Mouse (Mus musculus) stomach, embryonic 15.5 days (tissue): ENCODE data around the gene Perm1. TPM values are rescaled to one million over a fixed set of nuclear protein-coding genes. Genes with fewer than 3 reads are reported as not detected.

Experiments
- ATAC-seq: fragments of 200-750 bp; cut with Nextera tagmentation; 2 replicates; pipeline ENCODE4 v1.8.0; 2017; ENCODE audit warnings: low read depth, moderate number of reproducible peaks, moderate TSS enrichment; ENCODE audit not compliant: insufficient read depth, low FRiP score
- H3K27ac ChIP-seq: fragments of 300-500 bp; sonication (generic); 2 replicates; pipeline ENCODE4 v1.5.1; 2015; ENCODE audit warnings: mild to moderate bottlenecking, inconsistent platforms
- H3K27me3 ChIP-seq: fragments of 300-500 bp; sonication (generic); replicated peaks from 2 replicates; pipeline ENCODE4 v1.6.1; 2015; ENCODE audit warnings: inconsistent platforms
- H3K36me3 ChIP-seq: fragments of 300-500 bp; sonication (generic); 2 replicates; pipeline ENCODE4 v1.6.1; 2015; ENCODE audit warnings: inconsistent platforms
- H3K4me1 ChIP-seq: fragments of 300-500 bp; sonication (generic); 2 replicates; pipeline ENCODE4 v1.6.1; 2015; ENCODE audit warnings: inconsistent platforms
- H3K4me2 ChIP-seq: fragments of 300-500 bp; sonication (generic); 2 replicates; pipeline ENCODE4 v1.6.1; 2015; ENCODE audit warnings: mild to moderate bottlenecking, inconsistent platforms
- H3K4me3 ChIP-seq: fragments of 300-500 bp; sonication (generic); replicated peaks from 2 replicates; pipeline ENCODE4 v1.5.1; 2015; ENCODE audit warnings: inconsistent platforms
- H3K9ac ChIP-seq: fragments of 300-500 bp; sonication (generic); 2 replicates; pipeline ENCODE4 v1.6.1; 2015; ENCODE audit warnings: inconsistent platforms
- H3K9me3 ChIP-seq: fragments of 300-500 bp; sonication (generic); 2 replicates; pipeline ENCODE4 v1.6.1; 2016; ENCODE audit warnings: inconsistent platforms
- WGBS: fragments of 180-500 bp; shearing (Covaris S2); methylation state at CpG from one replicate; pipeline ENCODE4 v1.1.7; 2015; 5-methylcytosine and 5-hydroxymethylcytosine counted together
- polyA plus RNA-seq: library from polyadenylated mRNA; unstranded; fragments of >200 nt; fragmentation: Nextera tagmentation; extraction: Ambion mirVana; gene quantifications from 2 replicates; pipeline ENCODE4 v1.2.1, GENCODE M21; 2015

Perm1 gene
- polyA plus RNA-seq, 1 experiment from 2014 or later, result 0.99 TPM

- H3K9me3 ChIP-seq, result no peaks in the 10 kb centered on the region
- H3K27ac ChIP-seq, result peak overlapping the region; percentile 32; the same call in 1 of the 2 replicates
- H3K9ac ChIP-seq, result no peak overlapping the region
- no peaks in the 10 kb centered on the region for H3K27me3 ChIP-seq
- WGBS, result 49% methylated on average over 6 of the region's 6 CpGs
- H3K4me1 ChIP-seq, result peaks cover 43% of the 10 kb centered on the region
- H3K36me3 ChIP-seq, result peaks cover 14% of the 10 kb centered on the region
- H3K4me2 ChIP-seq, result 0 out of 2 replicates have a peak overlapping the region, but pooled peaks have one; percentile 9
- no peak overlapping the region for H3K4me3 ChIP-seq
- peak; percentile 72 for ATAC-seq
Measured at GRCm38 (mm10) chr4:156188811-156189323, 26.8 kb upstream of the Perm1 start.

DNA sequence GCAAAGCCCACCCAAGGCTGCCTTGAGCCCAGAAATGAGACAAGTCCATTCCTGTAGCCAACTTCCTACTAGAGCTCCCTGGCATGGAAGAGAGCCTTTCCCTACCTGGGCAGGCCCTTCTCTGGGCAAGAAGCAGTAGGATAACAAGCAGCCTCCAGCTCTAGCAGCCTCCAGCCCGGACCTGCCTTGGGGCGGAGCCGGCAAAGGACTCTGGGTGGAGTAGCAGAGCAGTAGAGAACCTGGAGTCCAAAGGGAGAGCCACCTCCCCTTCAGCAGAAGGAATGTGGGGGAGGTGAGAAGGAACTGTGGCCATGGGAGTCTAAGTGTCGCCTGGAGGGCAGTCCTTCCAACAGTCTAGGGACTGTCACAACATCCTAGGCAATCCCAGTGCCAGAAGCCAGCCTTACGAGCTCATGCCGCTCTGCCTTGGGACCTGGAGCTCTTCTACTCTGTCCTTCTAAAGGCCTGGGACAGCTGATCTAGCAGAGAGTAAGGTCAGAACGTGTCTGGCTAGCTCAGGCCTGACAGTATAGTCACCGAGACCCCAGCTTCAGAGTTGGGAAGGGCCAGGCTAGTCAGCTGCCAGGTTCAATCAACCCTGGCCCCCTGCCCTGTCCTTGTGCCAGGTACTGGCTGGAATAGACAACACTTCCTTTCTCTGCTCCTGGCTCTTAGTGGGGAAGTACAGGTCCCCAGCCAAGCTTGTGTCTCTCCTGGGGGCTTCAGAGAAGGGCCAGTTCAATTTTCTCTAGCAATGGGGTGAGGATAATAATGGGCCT lies 23.1 kb upstream of the Perm1 start:
- no peak overlapping the region for H3K4me3 ChIP-seq
- peak overlapping the region; percentile 76 for H3K27ac ChIP-seq
- no peaks in the 10 kb centered on the region for H3K36me3 ChIP-seq
- peak; percentile 61 for ATAC-seq
- H3K4me2 ChIP-seq, result peak overlapping the region; percentile 29; the same call in 1 of the 2 replicates
- WGBS, result 42% methylated on average over 8 of the region's 8 CpGs
- no peak overlapping the region for H3K9ac ChIP-seq
- H3K4me1 ChIP-seq, result peaks cover 55% of the 10 kb centered on the region
- no peaks in the 10 kb centered on the region for H3K9me3 ChIP-seq
- H3K27me3 ChIP-seq, result no peaks in the 10 kb centered on the region

GRCm38 (mm10) chr4:156193200-156193590 lies 22.5 kb upstream of the Perm1 start:
- no peaks in the 10 kb centered on the region for H3K9me3 ChIP-seq
- no peaks in the 10 kb centered on the region for H3K36me3 ChIP-seq
- no peak for ATAC-seq
- H3K4me2 ChIP-seq, result 0 out of 2 replicates have a peak overlapping the region, but pooled peaks have one; percentile 29
- WGBS, result 16% methylated on average over 2 of the region's 2 CpGs
- H3K27ac ChIP-seq, result peak overlapping the region; percentile 76
- H3K4me3 ChIP-seq, result no peak overlapping the region
- H3K27me3 ChIP-seq, result no peaks in the 10 kb centered on the region
- peaks cover 55% of the 10 kb centered on the region for H3K4me1 ChIP-seq
- H3K9ac ChIP-seq, result no peak overlapping the region

GRCm38 (mm10) chr4:156193906-156194305 lies 21.8 kb upstream of the Perm1 start:
- Histone ChIP-seq H3K27ac (0 out of 2 replicates have a peak overlapping the region, but pooled peaks have one; percentile 26), H3K27me3 (no peaks in the 10 kb centered on the region), H3K4me3 (no peak overlapping the region), H3K36me3 (no peaks in the 10 kb centered on the region), H3K9me3 (no peaks in the 10 kb centered on the region), H3K4me1 (peaks cover 50% of the 10 kb centered on the region), H3K9ac (no peak overlapping the region), H3K4me2 (no peak overlapping the region)
- 69% methylated on average over 5 of the region's 5 CpGs for WGBS
- ATAC-seq, result no peak

- no peak overlapping the region for H3K4me3 ChIP-seq
- no peak overlapping the region for H3K4me2 ChIP-seq
- no peak overlapping the region for H3K9ac ChIP-seq
Measured at GRCm38 (mm10) chr4:156194346-156194745, 21.3 kb upstream of the Perm1 start.

GRCm38 (mm10) chr4:156195927-156196870 lies 19.5 kb upstream of the Perm1 start:
- H3K4me3 ChIP-seq, result peak overlapping the region; percentile 93
- peak overlapping the region; percentile 80 for H3K9ac ChIP-seq
- no peaks in the 10 kb centered on the region for H3K27me3 ChIP-seq
- 4% methylated on average over 35 of the region's 35 CpGs for WGBS
- peak overlapping the region; percentile 92 for H3K4me2 ChIP-seq
- ATAC-seq, result no peak
- peak overlapping the region; percentile 83 for H3K27ac ChIP-seq
- H3K36me3 ChIP-seq, result no peaks in the 10 kb centered on the region
- H3K4me1 ChIP-seq, result peaks cover 37% of the 10 kb centered on the region
- H3K9me3 ChIP-seq, result no peaks in the 10 kb centered on the region

More at GRCm38 (mm10) chr4:156194346-156194745, 21.3 kb upstream of the Perm1 start:
- Histone ChIP-seq H3K36me3 (no peaks in the 10 kb centered on the region), H3K27me3 (no peaks in the 10 kb centered on the region), H3K27ac (no peak overlapping the region), H3K9me3 (no peaks in the 10 kb centered on the region), H3K4me1 (peaks cover 46% of the 10 kb centered on the region)
- no peak for ATAC-seq
- WGBS, result 55% methylated on average over 6 of the region's 6 CpGs

DNA sequence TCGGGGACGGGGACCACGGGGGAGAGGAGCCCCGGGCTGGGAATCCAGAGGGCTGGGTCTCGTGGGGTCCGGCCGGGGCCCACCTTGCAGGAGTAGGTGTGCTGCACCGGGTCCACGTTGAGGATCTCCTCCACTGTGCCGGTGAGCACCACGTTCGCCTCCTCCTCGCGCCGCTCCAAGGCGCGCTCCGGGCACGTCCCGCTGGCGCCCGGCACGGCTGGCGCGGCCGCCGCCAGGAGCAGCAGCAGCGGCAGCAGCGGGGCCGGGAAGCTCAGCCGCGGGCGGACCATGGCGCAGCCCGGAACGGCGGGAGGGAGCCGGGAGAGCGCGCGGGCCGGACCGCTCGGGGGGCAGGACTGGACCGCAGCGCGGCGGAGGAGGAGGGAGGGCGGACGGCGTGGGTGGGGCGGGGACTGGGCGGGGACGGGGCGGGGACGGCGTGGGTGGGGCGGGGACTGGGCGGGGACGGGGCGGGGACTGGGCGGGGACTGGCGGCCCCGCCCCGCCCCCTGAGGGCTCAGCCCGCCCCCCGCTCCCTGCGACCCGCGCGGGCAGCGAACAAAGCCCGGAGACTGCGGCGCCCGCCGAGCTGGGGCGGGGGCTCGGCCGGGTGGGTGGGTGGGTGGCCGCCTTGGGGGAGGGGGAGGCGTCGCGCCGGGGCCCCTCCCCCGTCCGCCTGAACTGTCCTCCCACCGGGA lies 18.4 kb upstream of the Perm1 start, which contains the start of gene Agrn:
TSS of gene Agrn (minus strand) at position 358 of the 698 bp plus-strand sequence.
- WGBS, result under 1% methylated on average over 29 of the region's 88 CpGs
- H3K27me3 ChIP-seq, result no peaks in the 10 kb centered on the region; the same call in 1 of the 2 replicates
- no peaks in the 10 kb centered on the region for H3K9me3 ChIP-seq
- peak within 1 kb of the TSS; percentile 92 for H3K4me2 ChIP-seq
- H3K4me3 ChIP-seq, result peak within 1 kb of the TSS; percentile 93
- H3K36me3 ChIP-seq, result no peaks in the 10 kb centered on the region
- peak within 1 kb of the TSS; percentile 80 for H3K9ac ChIP-seq
- peaks cover 34% of the 10 kb centered on the region for H3K4me1 ChIP-seq
- ATAC-seq, result peak; percentile 78
- H3K27ac ChIP-seq, result peak within 1 kb of the TSS; percentile 96

- Histone ChIP-seq H3K4me2 (peak overlapping the region; percentile 76), H3K9me3 (no peaks in the 10 kb centered on the region), H3K4me3 (peak overlapping the region; percentile 93), H3K9ac (peak overlapping the region; percentile 22; the same call in 1 of the 2 replicates), H3K4me1 (peaks cover 35% of the 10 kb centered on the region), H3K27me3 (no peaks in the 10 kb centered on the region; the same call in 1 of the 2 replicates), H3K27ac (peak overlapping the region; percentile 96), H3K36me3 (no peaks in the 10 kb centered on the region)
- ATAC-seq, result peak; percentile 89
- WGBS, result under 1% methylated on average over 25 of the region's 26 CpGs
Measured at GRCm38 (mm10) chr4:156197829-156198205, 17.9 kb upstream of the Perm1 start.

- no peaks in the 10 kb centered on the region for H3K9me3 ChIP-seq
- peak within 1 kb of the TSS; percentile 8; the same call in 1 of the 2 replicates for H3K4me2 ChIP-seq
- H3K4me1 ChIP-seq, result peaks cover 12% of the 10 kb centered on the region
- no peak for ATAC-seq
- WGBS, result 55% methylated on average over 10 of the region's 10 CpGs
- no peak within 1 kb of the TSS for H3K9ac ChIP-seq
- no peak within 1 kb of the TSS; the same call in 1 of the 2 replicates for H3K27ac ChIP-seq
- no peak within 1 kb of the TSS for H3K4me3 ChIP-seq
- H3K27me3 ChIP-seq, result peaks cover 6% of the 10 kb centered on the region; the same call in 1 of the 2 replicates
- no peaks in the 10 kb centered on the region for H3K36me3 ChIP-seq
Measured at GRCm38 (mm10) chr4:156200623-156201475, 14.8 kb upstream of the Perm1 start, which contains the start of gene Isg15. Isg15 (minus strand) TSS chr4:156200818.

DNA sequence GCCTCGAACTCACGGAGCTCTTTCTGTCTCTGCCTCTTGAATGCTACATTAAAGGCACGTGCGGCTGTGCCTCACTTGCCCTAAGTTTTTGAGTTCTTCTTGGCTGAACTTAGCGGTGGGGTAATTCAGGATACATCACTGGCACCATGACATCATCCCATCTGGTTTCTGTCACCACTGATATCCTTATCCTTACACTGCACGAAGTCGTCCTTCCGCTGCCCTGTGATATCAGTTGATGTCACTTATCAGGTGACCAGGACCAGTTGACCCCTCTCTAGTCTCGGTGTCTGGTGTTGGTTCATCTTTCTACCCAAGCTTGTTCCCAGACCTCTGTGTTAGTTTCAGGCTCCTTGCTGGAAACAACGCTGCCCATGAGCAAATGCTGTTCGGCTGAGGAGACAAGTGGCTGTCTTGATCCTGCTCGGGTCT lies 13.2 kb upstream of the Perm1 start:
- peaks cover 6% of the 10 kb centered on the region; the same call in 1 of the 2 replicates for H3K27me3 ChIP-seq
- ATAC-seq, result no peak
- no peaks in the 10 kb centered on the region for H3K9me3 ChIP-seq
- H3K36me3 ChIP-seq, result no peaks in the 10 kb centered on the region
- peaks cover 7% of the 10 kb centered on the region; the same call in 1 of the 2 replicates for H3K4me1 ChIP-seq
- peak overlapping the region; percentile 50 for H3K4me3 ChIP-seq
- 32% methylated on average over 12 of the region's 12 CpGs for WGBS
- 0 out of 2 replicates have a peak overlapping the region, but pooled peaks have one; percentile 6 for H3K9ac ChIP-seq
- peak overlapping the region; percentile 21; the same call in 1 of the 2 replicates for H3K27ac ChIP-seq
- H3K4me2 ChIP-seq, result peak overlapping the region; percentile 88
